Mouse (Mus musculus): Measurements from ENCODE around the gene Cpxcr1.

The Cpxcr1 gene

DNA sequence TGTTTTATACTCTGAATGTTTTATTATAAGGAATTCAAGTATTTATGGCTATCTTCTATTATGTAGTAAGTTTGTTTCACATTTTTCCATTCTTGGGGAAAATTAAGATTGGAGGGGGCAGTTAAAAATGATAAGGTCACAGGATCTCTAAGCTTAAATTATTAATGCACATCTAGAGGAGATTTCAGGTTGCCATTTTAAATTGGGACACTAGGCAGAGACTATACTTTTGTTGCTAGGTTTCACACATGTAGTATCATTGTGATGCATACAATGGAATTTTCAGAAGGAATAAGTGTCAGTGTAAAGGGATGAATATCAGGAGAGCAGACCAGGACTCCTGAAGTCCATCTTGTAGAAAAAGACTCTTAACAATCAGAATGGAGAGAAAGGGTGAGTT lies at the start of gene Cpxcr1:
TSS of gene Cpxcr1 (plus strand) at position 301 of the 400 bp plus-strand sequence.
- DNase-seq: no peak

All from lung, postnatal 4 days (tissue).